Mouse (Mus musculus): Measurements from ENCODE around the gene Efcab7. TPM values are rescaled to one million over a fixed set of nuclear protein-coding genes. Genes with fewer than 3 reads are reported as not detected.

Gene Efcab7
- polyA plus RNA-seq, 1 experiment: 2.2 TPM

Other genes with a start within 250 kb of the Efcab7 start
- gene Foxd3, start 172.9 kb upstream of the Efcab7 start, polyA plus RNA-seq (2012; ENCODE audit: insufficient read depth, insufficient read length, missing spikeins): not detected in 2 replicates
- gene Alg6, start 113.5 kb upstream of the Efcab7 start, polyA plus RNA-seq (2012; ENCODE audit: insufficient read depth, insufficient read length, missing spikeins): 2.4 and 3.6 TPM in 2 replicates
- 239 and 244 TPM in 2 replicates for gene Pgm1, start 100.2 kb downstream of the Efcab7 start, polyA plus RNA-seq (2012; ENCODE audit: insufficient read depth, insufficient read length, missing spikeins)
- 9.7 and 18.2 TPM in 2 replicates for gene Itgb3bp, start 100.6 kb downstream of the Efcab7 start, polyA plus RNA-seq (2012; ENCODE audit: insufficient read depth, insufficient read length, missing spikeins)

Measured in brown adipose tissue, adult 24 weeks (tissue).